Mouse (Mus musculus) CH12.LX (cell line): ENCODE measurements at regions not wholly inside any gene's neighbourhood (a gene's known extent, or its start where the extent isn't known, plus 50 kb on each side); places are given as distances from the start of the nearest gene placed in this dataset.

Experiments used
- DNase-seq: peaks from one replicate; pipeline ENCODE4 v3.0.0-alpha.2; 2013; ENCODE audit errors: extremely low read depth
- H3K27ac ChIP-seq: 2 replicates; pipeline ENCODE4 v1.5.1; 2012; ENCODE audit warnings: low read depth, mild to moderate bottlenecking, control low read depth, moderate library complexity; ENCODE audit not compliant: insufficient read depth
- H3K27me3 ChIP-seq: replicated peaks from 2 replicates; pipeline ENCODE3; 2012; ENCODE audit warnings: inconsistent platforms
- H3K36me3 ChIP-seq, 2 experiments: replicated peaks in 1 of 2; 2 replicates each; pipeline versions ENCODE3 to v1.6.1; 2012; ENCODE audit warnings: inconsistent platforms in 1 of 2, low read length in 1 of 2, mild to moderate bottlenecking in 1 of 2, mixed read lengths in 1 of 2, moderate library complexity in 1 of 2; ENCODE audit not compliant: control insufficient read depth in 1 of 2, insufficient read depth in 1 of 2
- H3K4me1 ChIP-seq, 2 experiments: 2 replicates each; pipeline ENCODE4 v1.6.1; 2012; ENCODE audit warnings: inconsistent platforms in 1 of 2, moderate library complexity in 1 of 2; ENCODE audit not compliant: insufficient read depth in 2 of 2, control insufficient read depth in 1 of 2
- H3K4me2 ChIP-seq: 2 replicates; pipeline ENCODE4 v1.6.1; 2012; ENCODE audit warnings: low read depth, mild to moderate bottlenecking, control low read depth; ENCODE audit not compliant: poor library complexity, insufficient read depth, severe bottlenecking
- H3K4me3 ChIP-seq, 3 experiments: fragments of 150-350 bp in 1 of 3; sonication (generic) in 1 of 3; replicated peaks in 1 of 3; 2 replicates each; pipeline versions ENCODE3 to v1.5.1; 2011 to 2012; ENCODE audit warnings: low read depth in 2 of 3, low read length in 2 of 3, mild to moderate bottlenecking in 2 of 3, moderate library complexity in 2 of 3, control low read depth in 1 of 3, improper control_type of control experiment in 1 of 3, inconsistent platforms in 1 of 3, mixed read lengths in 1 of 3; ENCODE audit not compliant: poor library complexity in 1 of 3
- H3K79me2 ChIP-seq: replicated peaks from 2 replicates; pipeline ENCODE4 v1.6.1; 2012; ENCODE audit warnings: mild to moderate bottlenecking, moderate library complexity; ENCODE audit not compliant: control insufficient read depth, poor library complexity, insufficient read depth, severe bottlenecking; ENCODE audit errors: extremely low read depth
- H3K9ac ChIP-seq: 2 replicates; pipeline ENCODE4 v1.6.1; 2012; ENCODE audit warnings: low read depth, mild to moderate bottlenecking, control low read depth, moderate library complexity; ENCODE audit not compliant: insufficient read depth
- H3K9me3 ChIP-seq: replicated peaks from 2 replicates; pipeline ENCODE3; 2012; ENCODE audit warnings: low read length, inconsistent platforms, mixed read lengths
- CHD1 ChIP-seq: IDR thresholded peaks from 2 replicates; pipeline ENCODE4 v1.6.1; 2012; ENCODE audit warnings: low read depth, low read length, improper control_type of control experiment, inconsistent platforms
- CHD2 ChIP-seq: IDR thresholded peaks from 2 replicates; pipeline ENCODE4 v1.6.1; 2011; ENCODE audit warnings: low read length, improper control_type of control experiment
- E2F4 ChIP-seq: IDR thresholded peaks from 2 replicates; pipeline ENCODE4 v1.6.1; 2011; ENCODE audit warnings: low read depth, low read length, improper control_type of control experiment; ENCODE audit not compliant: insufficient replicate concordance
- ELF1 ChIP-seq: IDR thresholded peaks from 2 replicates; pipeline ENCODE4 v1.6.1; 2014; ENCODE audit warnings: low read depth, mild to moderate bottlenecking, inconsistent platforms, low read length, improper control_type of control experiment
- EP300 ChIP-seq: IDR thresholded peaks from 2 replicates; pipeline ENCODE4 v1.6.1; 2011; ENCODE audit warnings: low read length, improper control_type of control experiment
- ETS1 ChIP-seq: conservative IDR thresholded peaks from 2 replicates; pipeline ENCODE4 v1.6.1; 2012; ENCODE audit warnings: low read depth, mild to moderate bottlenecking, inconsistent platforms, low read length, improper control_type of control experiment, moderate library complexity
- HCFC1 ChIP-seq: IDR thresholded peaks from 2 replicates; pipeline ENCODE4 v1.6.1; 2012; ENCODE audit warnings: low read depth, mild to moderate bottlenecking, inconsistent platforms, low read length, improper control_type of control experiment
- JUN ChIP-seq: IDR thresholded peaks from 2 replicates; pipeline ENCODE4 v1.6.1; 2011; ENCODE audit warnings: low read depth, mild to moderate bottlenecking, low read length, improper control_type of control experiment, moderate library complexity; ENCODE audit not compliant: insufficient read depth
- JUND ChIP-seq: conservative IDR thresholded peaks from 2 replicates; pipeline ENCODE4 v1.6.1; 2011; ENCODE audit warnings: low read depth, low read length, improper control_type of control experiment
- KAT2A ChIP-seq: IDR thresholded peaks from 2 replicates; pipeline ENCODE4 v1.6.1; 2012; ENCODE audit warnings: low read length, improper control_type of control experiment, inconsistent platforms; ENCODE audit not compliant: insufficient replicate concordance
- MEF2A ChIP-seq: IDR thresholded peaks from 2 replicates; pipeline ENCODE4 v1.6.1; 2014; ENCODE audit warnings: low read depth, mild to moderate bottlenecking, inconsistent platforms, low read length, improper control_type of control experiment, borderline replicate concordance
- MXI1 ChIP-seq: IDR thresholded peaks from 2 replicates; pipeline ENCODE4 v1.6.1; 2011; ENCODE audit warnings: mild to moderate bottlenecking, low read depth, low read length, improper control_type of control experiment
- NELFE ChIP-seq: IDR thresholded peaks from 2 replicates; pipeline ENCODE4 v1.6.1; 2011; ENCODE audit warnings: low read depth, low read length, improper control_type of control experiment
- PAX5 ChIP-seq: IDR thresholded peaks from 2 replicates; pipeline ENCODE4 v1.6.1; 2012; ENCODE audit warnings: low read length, inconsistent platforms, mixed read lengths
- POLR2A ChIP-seq: IDR thresholded peaks from 2 replicates; pipeline ENCODE4 v1.6.1; 2011; ENCODE audit warnings: low read depth, mild to moderate bottlenecking, improper control_type of control experiment, low read length
- SMC3 ChIP-seq: IDR thresholded peaks from 2 replicates; pipeline ENCODE4 v1.6.1; 2011; ENCODE audit warnings: low read depth, low read length, improper control_type of control experiment
- TBP ChIP-seq: conservative IDR thresholded peaks from 2 replicates; pipeline ENCODE4 v1.6.1; 2011; ENCODE audit warnings: low read depth, low read length, improper control_type of control experiment
- USF1 ChIP-seq: IDR thresholded peaks from 2 replicates; pipeline ENCODE4 v1.6.1; 2014; ENCODE audit warnings: low read depth, mild to moderate bottlenecking, inconsistent platforms, low read length, improper control_type of control experiment
- USF2 ChIP-seq: conservative IDR thresholded peaks from 2 replicates; pipeline ENCODE4 v1.6.1; 2011; ENCODE audit warnings: low read depth, low read length, improper control_type of control experiment
- ZC3H11A ChIP-seq: IDR thresholded peaks from 2 replicates; pipeline ENCODE4 v1.6.1; 2012; ENCODE audit warnings: low read depth, mild to moderate bottlenecking, inconsistent platforms, low read length, improper control_type of control experiment
- ZKSCAN1 ChIP-seq: IDR thresholded peaks from 2 replicates; pipeline ENCODE4 v1.6.1; 2012; ENCODE audit warnings: low read depth, inconsistent platforms, low read length, improper control_type of control experiment, borderline replicate concordance
- dilution Hi-C: fragments of 300-500 bp; cut with MboI; formaldehyde crosslinking; loops from 2 replicates; pipeline ENCODE4 v1.14.3; 2020; ENCODE audit warnings: low sequenced_read_pairs; ENCODE audit not compliant: extremely low pct_unique_long_range_greater_than_20kb, extremely low pct_ligation_motif_present
- in situ Hi-C: fragments of 300-500 bp; cut with MboI; formaldehyde crosslinking; loops from 3 replicates; pipeline ENCODE4 v1.14.3; 2019; ENCODE audit warnings: low sequenced_read_pairs, low pct_ligation_motif_present, low pct_unique_long_range_greater_than_20kb, mixed read lengths

DNA sequence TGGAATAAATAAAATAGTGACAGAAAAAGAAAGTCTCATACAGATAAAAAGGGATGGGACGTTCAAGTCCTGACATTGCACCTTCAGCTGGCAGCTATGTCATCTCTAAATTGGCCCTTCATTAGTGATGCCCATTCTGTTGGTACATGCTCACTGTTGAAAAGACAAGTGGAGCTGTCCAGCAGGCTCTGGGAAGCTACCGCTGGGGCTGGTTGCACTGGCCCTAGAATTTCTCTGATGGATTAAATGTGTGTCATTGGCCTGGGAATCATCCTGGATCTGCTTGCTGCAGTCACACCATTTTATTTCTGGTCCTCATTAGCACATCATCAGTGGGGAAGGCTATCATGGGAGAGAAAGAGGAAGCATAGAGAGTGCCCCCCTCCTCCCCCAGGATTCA, 72.2 kb upstream of the Raph1 start:
- H3K79me2 ChIP-seq = no peaks in the 10 kb centered on the region; the same call in 1 of the 2 replicates
- DNase-seq = no peak
- H3K27me3 ChIP-seq = no peaks in the 10 kb centered on the region
- no peak overlapping the region; the same call in 1 of the 2 replicates for H3K4me2 ChIP-seq
- H3K4me3 ChIP-seq = no peak overlapping the region
- no peaks in the 10 kb centered on the region for H3K4me1 ChIP-seq
- H3K9ac ChIP-seq = no peak overlapping the region
- H3K36me3 ChIP-seq = no peaks in the 10 kb centered on the region
- no peaks in the 10 kb centered on the region for H3K9me3 ChIP-seq
- H3K27ac ChIP-seq = no peak overlapping the region
- in situ Hi-C loops (no loop called here), dilution Hi-C loops (no loop called here)
- TF ChIP-seq USF2 = no peak
- TF ChIP-seq ZKSCAN1 = no peak
- TF ChIP-seq USF1 = no peak
- no peak for TF ChIP-seq ETS1
- no peak for TF ChIP-seq SMC3
- TF ChIP-seq JUND = no peak
- TF ChIP-seq KAT2A = no peak
- no peak for TF ChIP-seq EP300
- no peak for TF ChIP-seq E2F4
- TF ChIP-seq TBP = no peak
- TF ChIP-seq JUN = no peak

DNA sequence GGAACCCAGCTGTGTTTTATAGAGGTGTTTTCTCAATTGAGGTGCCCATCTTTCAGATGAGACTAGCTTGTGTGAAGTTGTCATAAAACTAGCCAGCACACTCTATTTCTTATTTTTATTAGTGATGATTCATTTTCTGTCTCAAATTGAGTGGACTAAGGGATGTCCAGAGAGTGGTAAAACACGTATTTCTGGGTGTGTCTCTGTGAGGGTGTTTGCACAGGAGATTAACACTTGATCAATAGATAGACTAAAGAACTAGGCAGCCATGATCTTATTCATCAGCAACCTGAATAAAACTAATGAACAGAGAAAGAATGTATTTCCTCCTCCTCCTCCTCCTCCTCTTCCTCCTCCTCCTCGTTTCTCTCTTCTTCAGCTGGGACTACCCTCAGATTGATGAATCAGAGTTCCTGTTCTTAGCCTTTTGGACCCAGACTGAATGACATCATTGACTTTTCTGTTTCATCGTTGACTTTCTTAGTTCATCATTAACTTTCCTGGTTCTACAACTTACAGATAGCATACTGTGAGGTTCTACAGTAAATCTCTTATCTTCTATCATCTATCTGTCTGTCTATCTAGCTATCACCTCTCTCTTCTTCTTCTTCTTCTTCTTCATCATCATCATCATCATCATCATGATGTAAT, 70.0 kb upstream of the Raph1 start:
- in situ Hi-C loops (no loop called here), dilution Hi-C loops (no loop called here)
- no peaks in the 10 kb centered on the region; the same call in 1 of the 2 replicates for H3K79me2 ChIP-seq
- no peak overlapping the region for H3K27ac ChIP-seq
- H3K9ac ChIP-seq = no peak overlapping the region
- DNase-seq = no peak
- H3K4me2 ChIP-seq = no peak overlapping the region
- H3K4me3 ChIP-seq = no peak overlapping the region
- H3K4me1 ChIP-seq = no peaks in the 10 kb centered on the region
- no peaks in the 10 kb centered on the region for H3K27me3 ChIP-seq
- no peaks in the 10 kb centered on the region for H3K36me3 ChIP-seq
- no peak for TF ChIP-seq JUND
- no peak for TF ChIP-seq ZC3H11A
- no peak for TF ChIP-seq CHD1
- no peak for TF ChIP-seq CHD2
- TF ChIP-seq PAX5 = no peak
- TF ChIP-seq POLR2A = no peak
- TF ChIP-seq HCFC1 = no peak
- no peak for TF ChIP-seq SMC3
- no peak for TF ChIP-seq JUN
- TF ChIP-seq KAT2A = no peak
- no peak for TF ChIP-seq MEF2A
- TF ChIP-seq ELF1 = no peak
- no peak for TF ChIP-seq USF1
- no peak for TF ChIP-seq ZKSCAN1
- no peak for TF ChIP-seq NELFE
- TF ChIP-seq MXI1 = no peak
- TF ChIP-seq, all 38 proteins: peak for 0
- no peaks in the 10 kb centered on the region for H3K9me3 ChIP-seq
